Mouse (Mus musculus): ENCODE measurements around the gene Rin2. TPM values are rescaled to one million over a fixed set of nuclear protein-coding genes. Genes with fewer than 3 reads are reported as not detected.

Rin2 gene
- polyA plus RNA-seq, 1 experiment: 6.3 TPM

GRCm38 (mm10) chr2:145683536-145683935 is 8.5 kb downstream of the Rin2 start:
- H3K4me1 ChIP-seq (ENCODE audit: control insufficient read depth, insufficient read depth, insufficient read length, low read length): peaks cover 2% of the 10 kb centered on the region; the same call in 1 of the 2 replicates
- H3K27ac ChIP-seq (ENCODE audit: insufficient read depth, low read depth, low read length): no peak overlapping the region
- no peak for TF ChIP-seq POLR2A (IDR thresholded peaks at IDR 0.05; ENCODE audit: low read depth, low read length)
- TF ChIP-seq CTCF (IDR thresholded peaks at IDR 0.05; ENCODE audit: extremely low read depth, insufficient read length, insufficient replicate concordance, low read depth, low read length): no peak
- no peak overlapping the region for H3K4me3 ChIP-seq (ENCODE audit: low read depth, low read length)
- no peaks in the 10 kb centered on the region for H3K36me3 ChIP-seq (ENCODE audit: control insufficient read depth, insufficient read depth, low read length)
- no peaks in the 10 kb centered on the region for H3K27me3 ChIP-seq (ENCODE audit: control insufficient read depth, insufficient read depth, low read length)
- 60% methylated on average over 3 of the region's 3 CpGs for WGBS

GRCm38 (mm10) chr2:145684151-145684550 is 9.1 kb downstream of the Rin2 start:
- Histone ChIP-seq H3K4me1 (ENCODE audit: control insufficient read depth, insufficient read depth, insufficient read length, low read length) (peaks cover 2% of the 10 kb centered on the region; the same call in 1 of the 2 replicates), H3K36me3 (ENCODE audit: control insufficient read depth, insufficient read depth, low read length) (no peaks in the 10 kb centered on the region), H3K27ac (ENCODE audit: insufficient read depth, low read depth, low read length) (no peak overlapping the region), H3K4me3 (ENCODE audit: low read depth, low read length) (no peak overlapping the region), H3K27me3 (ENCODE audit: control insufficient read depth, insufficient read depth, low read length) (no peaks in the 10 kb centered on the region)
- TF ChIP-seq CTCF (IDR thresholded peaks at IDR 0.05; ENCODE audit: extremely low read depth, insufficient read length, insufficient replicate concordance, low read depth, low read length): no peak
- no peak for TF ChIP-seq POLR2A (IDR thresholded peaks at IDR 0.05; ENCODE audit: low read depth, low read length)
- WGBS: 83% methylated on average over 1 of the region's 1 CpGs

- 76% methylated on average over 8 of the region's 8 CpGs for WGBS
- H3K27ac ChIP-seq (ENCODE audit: insufficient read depth, low read depth, low read length): no peak overlapping the region
- no peaks in the 10 kb centered on the region for H3K36me3 ChIP-seq (ENCODE audit: control insufficient read depth, insufficient read depth, low read length)
- H3K4me1 ChIP-seq (ENCODE audit: control insufficient read depth, insufficient read depth, insufficient read length, low read length): peaks cover 2% of the 10 kb centered on the region; the same call in 1 of the 2 replicates
- TF ChIP-seq CTCF (IDR thresholded peaks at IDR 0.05; ENCODE audit: extremely low read depth, insufficient read length, insufficient replicate concordance, low read depth, low read length) (no peak), POLR2A (IDR thresholded peaks at IDR 0.05; ENCODE audit: low read depth, low read length) (no peak)
- H3K27me3 ChIP-seq (ENCODE audit: control insufficient read depth, insufficient read depth, low read length): no peaks in the 10 kb centered on the region
- H3K4me3 ChIP-seq (ENCODE audit: low read depth, low read length): no peak overlapping the region
Measured at GRCm38 (mm10) chr2:145684891-145685290, 9.9 kb downstream of the Rin2 start.

GRCm38 (mm10) chr2:145686017-145686416 is 11.0 kb downstream of the Rin2 start:
- Histone ChIP-seq H3K27me3 (ENCODE audit: control insufficient read depth, insufficient read depth, low read length) (no peaks in the 10 kb centered on the region), H3K4me3 (ENCODE audit: low read depth, low read length) (no peak overlapping the region), H3K27ac (ENCODE audit: insufficient read depth, low read depth, low read length) (no peak overlapping the region), H3K4me1 (ENCODE audit: control insufficient read depth, insufficient read depth, insufficient read length, low read length) (no peaks in the 10 kb centered on the region; the same call in 1 of the 2 replicates), H3K36me3 (ENCODE audit: control insufficient read depth, insufficient read depth, low read length) (no peaks in the 10 kb centered on the region)
- WGBS: 74% methylated on average over 4 of the region's 4 CpGs
- no peak for TF ChIP-seq CTCF (IDR thresholded peaks at IDR 0.05; ENCODE audit: extremely low read depth, insufficient read length, insufficient replicate concordance, low read depth, low read length)
- no peak for TF ChIP-seq POLR2A (IDR thresholded peaks at IDR 0.05; ENCODE audit: low read depth, low read length)

GRCm38 (mm10) chr2:145691367-145692009 is 16.5 kb downstream of the Rin2 start:
- Histone ChIP-seq H3K27me3 (ENCODE audit: control insufficient read depth, insufficient read depth, low read length) (no peaks in the 10 kb centered on the region), H3K4me1 (ENCODE audit: control insufficient read depth, insufficient read depth, insufficient read length, low read length) (peaks cover 5% of the 10 kb centered on the region), H3K4me3 (ENCODE audit: low read depth, low read length) (no peak overlapping the region), H3K27ac (ENCODE audit: insufficient read depth, low read depth, low read length) (peak overlapping the region; percentile 10; the same call in 1 of the 2 replicates), H3K36me3 (ENCODE audit: control insufficient read depth, insufficient read depth, low read length) (no peaks in the 10 kb centered on the region)
- 52% methylated on average over 10 of the region's 10 CpGs for WGBS
- TF ChIP-seq CTCF (IDR thresholded peaks at IDR 0.05; ENCODE audit: extremely low read depth, insufficient read length, insufficient replicate concordance, low read depth, low read length) (no peak), POLR2A (IDR thresholded peaks at IDR 0.05; ENCODE audit: low read depth, low read length) (no peak)

GRCm38 (mm10) chr2:145697160-145697559 is 22.1 kb downstream of the Rin2 start:
- Histone ChIP-seq H3K27me3 (ENCODE audit: control insufficient read depth, insufficient read depth, low read length) (no peaks in the 10 kb centered on the region), H3K4me3 (ENCODE audit: low read depth, low read length) (no peak overlapping the region), H3K27ac (ENCODE audit: insufficient read depth, low read depth, low read length) (no peak overlapping the region), H3K36me3 (ENCODE audit: control insufficient read depth, insufficient read depth, low read length) (no peaks in the 10 kb centered on the region), H3K4me1 (ENCODE audit: control insufficient read depth, insufficient read depth, insufficient read length, low read length) (peaks cover 11% of the 10 kb centered on the region)
- TF ChIP-seq CTCF (IDR thresholded peaks at IDR 0.05; ENCODE audit: extremely low read depth, insufficient read length, insufficient replicate concordance, low read depth, low read length) (no peak), POLR2A (IDR thresholded peaks at IDR 0.05; ENCODE audit: low read depth, low read length) (no peak)
- 84% methylated on average over 6 of the region's 6 CpGs for WGBS

GRCm38 (mm10) chr2:145699414-145700071 is 24.5 kb downstream of the Rin2 start:
- no peaks in the 10 kb centered on the region for H3K27me3 ChIP-seq (ENCODE audit: control insufficient read depth, insufficient read depth, low read length)
- no peak overlapping the region for H3K4me3 ChIP-seq (ENCODE audit: low read depth, low read length)
- peaks cover 11% of the 10 kb centered on the region for H3K4me1 ChIP-seq (ENCODE audit: control insufficient read depth, insufficient read depth, insufficient read length, low read length)
- peak; percentile 76; the same call in 1 of the 2 replicates for TF ChIP-seq CTCF (IDR thresholded peaks at IDR 0.05; ENCODE audit: extremely low read depth, insufficient read length, insufficient replicate concordance, low read depth, low read length)
- no peak for TF ChIP-seq POLR2A (IDR thresholded peaks at IDR 0.05; ENCODE audit: low read depth, low read length)
- 32% methylated on average over 6 of the region's 6 CpGs for WGBS
- no peaks in the 10 kb centered on the region for H3K36me3 ChIP-seq (ENCODE audit: control insufficient read depth, insufficient read depth, low read length)
- no peak overlapping the region for H3K27ac ChIP-seq (ENCODE audit: insufficient read depth, low read depth, low read length)

Measured in small intestine, adult 2 months (tissue).